Mouse (Mus musculus): Measurements from ENCODE around the gene Gm42417. TPM values are rescaled to one million over a fixed set of nuclear protein-coding genes. Genes with fewer than 3 reads are reported as not detected.
A peak's percentile ranks its signal among the peaks of the same experiment; 100 is the strongest.

Gene Gm42417
- polyA plus RNA-seq, 1 experiment: 1.2 TPM

DNA sequence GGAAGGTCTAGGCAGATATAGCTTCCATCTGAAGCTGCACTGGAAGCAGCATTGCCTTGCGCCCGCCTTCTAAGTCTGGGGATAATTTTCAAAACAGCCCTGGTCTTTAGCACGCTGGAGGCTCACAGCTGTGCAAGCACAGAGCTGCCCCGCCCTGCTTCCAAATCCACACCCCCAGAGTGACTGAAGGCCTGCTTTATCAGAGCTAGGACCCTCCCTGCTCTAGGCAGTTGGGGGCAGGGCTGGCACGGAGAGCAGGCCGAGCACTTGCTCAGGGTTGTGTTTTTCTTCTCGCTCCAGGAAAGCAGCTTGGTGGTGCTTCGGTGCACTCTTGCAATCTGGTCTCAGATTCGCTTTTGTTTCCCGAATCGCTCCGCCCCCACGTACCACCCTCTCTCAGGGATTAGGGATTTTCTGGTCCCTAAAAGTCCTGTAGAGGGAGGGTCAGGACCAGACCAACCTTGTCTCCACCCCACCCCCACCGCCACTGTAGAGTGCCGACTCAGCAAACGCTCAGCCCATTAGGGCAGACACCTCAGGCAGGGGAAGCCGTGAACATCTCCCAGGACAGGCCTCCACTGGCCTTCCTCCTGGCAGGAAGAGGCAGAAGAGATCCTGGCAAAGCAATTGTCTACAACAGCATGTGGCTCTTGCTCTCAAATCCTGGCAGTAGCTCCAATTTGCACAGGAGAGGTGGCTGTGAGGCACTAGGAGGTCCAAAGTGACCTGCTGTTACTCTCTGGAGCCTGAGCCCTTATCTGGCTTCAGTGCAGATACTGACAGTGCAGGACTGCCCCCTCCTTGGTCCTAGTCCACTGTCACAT is 41.4 kb upstream of the Gm42417 start:
- 0 out of 2 replicates have a peak overlapping the region, but pooled peaks have one; percentile 9 for H3K4me3 ChIP-seq (ENCODE audit: low read depth, low read length)
- H3K27ac ChIP-seq (ENCODE audit: insufficient read depth, low read length): peak overlapping the region; percentile 66
- no peak for TF ChIP-seq POLR2A (IDR thresholded peaks at IDR 0.05; ENCODE audit: insufficient read depth, low read length)
- TF ChIP-seq CTCF (IDR thresholded peaks at IDR 0.05; ENCODE audit: low read depth, low read length): no peak
- TF ChIP-seq EP300 (IDR thresholded peaks at IDR 0.05; ENCODE audit: insufficient read depth, low read depth, low read length): peak; percentile 58; the same call in 1 of the 2 replicates
- no peaks in the 10 kb centered on the region for H3K36me3 ChIP-seq (ENCODE audit: control insufficient read depth, insufficient read depth, low read length, poor library complexity, severe bottlenecking)
- H3K27me3 ChIP-seq (ENCODE audit: control insufficient read depth, insufficient read depth, low read length, poor library complexity, severe bottlenecking): no peaks in the 10 kb centered on the region
- H3K9ac ChIP-seq (ENCODE audit: low read depth, poor library complexity, severe bottlenecking): no peak overlapping the region
- H3K4me1 ChIP-seq (ENCODE audit: control insufficient read depth, insufficient read depth, low read length): peaks cover 15% of the 10 kb centered on the region
- H3K9me3 ChIP-seq (replicated peaks; ENCODE audit: control insufficient read depth, insufficient read depth, low read length, poor library complexity, severe bottlenecking): no peaks in the 10 kb centered on the region

DNA sequence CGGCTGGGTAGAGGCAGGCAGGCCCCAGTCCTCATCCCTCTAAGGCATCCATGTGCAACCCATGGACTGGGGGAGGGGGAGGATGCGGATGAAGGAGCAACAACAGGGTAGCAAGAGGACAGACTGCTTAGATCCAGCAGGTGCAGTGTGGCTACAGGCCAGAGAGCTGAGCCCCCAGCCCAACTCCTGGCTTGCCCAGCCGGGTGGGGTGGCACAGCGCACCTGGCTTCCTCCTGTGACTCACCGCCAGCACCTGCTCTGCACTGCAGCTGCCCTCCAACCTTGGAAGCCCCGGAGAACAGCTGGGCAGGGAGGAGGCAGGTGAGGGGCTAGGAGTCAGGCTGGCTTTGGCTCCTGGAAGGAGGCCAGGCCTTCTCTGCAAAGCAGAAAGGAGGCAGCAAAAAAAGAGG is 40.8 kb upstream of the Gm42417 start:
- Histone ChIP-seq H3K9ac (ENCODE audit: low read depth, poor library complexity, severe bottlenecking) (no peak overlapping the region), H3K4me1 (ENCODE audit: control insufficient read depth, insufficient read depth, low read length) (peaks cover 15% of the 10 kb centered on the region), H3K4me3 (ENCODE audit: low read depth, low read length) (peak overlapping the region; percentile 9; the same call in 1 of the 2 replicates), H3K9me3 (replicated peaks; ENCODE audit: control insufficient read depth, insufficient read depth, low read length, poor library complexity, severe bottlenecking) (no peaks in the 10 kb centered on the region), H3K36me3 (ENCODE audit: control insufficient read depth, insufficient read depth, low read length, poor library complexity, severe bottlenecking) (no peaks in the 10 kb centered on the region), H3K27ac (ENCODE audit: insufficient read depth, low read length) (peak overlapping the region; percentile 66), H3K27me3 (ENCODE audit: control insufficient read depth, insufficient read depth, low read length, poor library complexity, severe bottlenecking) (no peaks in the 10 kb centered on the region)
- TF ChIP-seq CTCF (IDR thresholded peaks at IDR 0.05; ENCODE audit: low read depth, low read length): no peak
- TF ChIP-seq EP300 (IDR thresholded peaks at IDR 0.05; ENCODE audit: insufficient read depth, low read depth, low read length): no peak
- no peak for TF ChIP-seq POLR2A (IDR thresholded peaks at IDR 0.05; ENCODE audit: insufficient read depth, low read length)

DNA sequence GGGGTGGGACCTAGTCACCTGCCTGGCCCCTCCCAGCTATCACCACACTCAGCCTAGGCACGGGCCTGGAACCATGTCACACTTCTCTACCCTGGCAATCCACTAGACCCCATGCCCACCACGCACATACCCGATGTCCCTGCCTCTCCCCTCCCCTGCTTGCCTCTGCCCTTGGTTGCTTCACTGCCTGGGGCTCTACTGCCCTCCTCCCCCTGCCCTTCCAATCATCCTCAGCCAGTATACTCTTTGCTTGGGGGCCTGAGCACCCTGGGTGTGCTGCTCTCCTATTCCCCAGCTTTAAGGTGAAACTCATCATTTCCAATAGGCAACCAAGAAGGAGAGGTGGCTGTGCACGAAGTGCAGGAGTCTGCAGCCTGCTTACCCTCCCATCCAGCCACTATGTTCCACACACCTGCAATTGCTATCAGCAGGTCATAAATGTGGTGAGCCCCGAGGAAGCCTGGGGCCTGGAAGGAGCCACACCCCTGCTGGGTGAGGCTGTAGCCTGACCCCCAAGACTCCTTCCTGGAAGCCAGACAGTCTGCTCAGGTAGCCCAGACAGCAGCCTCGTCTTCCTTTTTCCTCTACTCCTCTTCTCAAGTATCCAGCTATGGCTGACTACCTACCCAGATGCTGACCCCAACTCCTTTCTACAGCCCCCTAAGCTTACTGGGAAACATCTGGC is 37.9 kb upstream of the Gm42417 start:
- no peaks in the 10 kb centered on the region for H3K9me3 ChIP-seq (replicated peaks; ENCODE audit: control insufficient read depth, insufficient read depth, low read length, poor library complexity, severe bottlenecking)
- H3K4me1 ChIP-seq (ENCODE audit: control insufficient read depth, insufficient read depth, low read length): peaks cover 15% of the 10 kb centered on the region
- H3K27ac ChIP-seq (ENCODE audit: insufficient read depth, low read length): no peak overlapping the region
- no peak overlapping the region for H3K4me3 ChIP-seq (ENCODE audit: low read depth, low read length)
- no peaks in the 10 kb centered on the region for H3K27me3 ChIP-seq (ENCODE audit: control insufficient read depth, insufficient read depth, low read length, poor library complexity, severe bottlenecking)
- no peaks in the 10 kb centered on the region for H3K36me3 ChIP-seq (ENCODE audit: control insufficient read depth, insufficient read depth, low read length, poor library complexity, severe bottlenecking)
- TF ChIP-seq POLR2A (IDR thresholded peaks at IDR 0.05; ENCODE audit: insufficient read depth, low read length) (no peak), CTCF (IDR thresholded peaks at IDR 0.05; ENCODE audit: low read depth, low read length) (no peak), EP300 (IDR thresholded peaks at IDR 0.05; ENCODE audit: insufficient read depth, low read depth, low read length) (no peak)
- H3K9ac ChIP-seq (ENCODE audit: low read depth, poor library complexity, severe bottlenecking): no peak overlapping the region

DNA sequence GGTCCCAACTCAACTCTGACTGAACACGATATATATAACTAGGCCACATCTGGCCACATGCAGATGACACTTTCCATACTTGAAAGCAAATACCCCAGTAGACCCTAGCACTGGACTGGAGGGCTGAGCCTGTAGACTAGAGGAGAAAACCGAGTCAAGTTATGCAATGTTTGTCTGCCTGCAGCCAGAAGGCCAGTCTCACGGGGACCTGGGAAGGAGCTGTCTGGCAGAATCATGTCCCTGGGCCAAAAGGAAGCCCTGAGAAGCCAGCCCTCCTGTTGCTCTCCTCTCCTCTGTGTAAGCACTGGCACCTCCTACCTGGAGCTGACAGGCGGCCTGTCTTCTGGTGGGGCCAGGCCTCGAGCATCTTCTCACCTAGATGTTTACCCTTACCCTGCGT is 36.1 kb upstream of the Gm42417 start:
- no peak overlapping the region for H3K9ac ChIP-seq (ENCODE audit: low read depth, poor library complexity, severe bottlenecking)
- no peak overlapping the region for H3K27ac ChIP-seq (ENCODE audit: insufficient read depth, low read length)
- H3K4me1 ChIP-seq (ENCODE audit: control insufficient read depth, insufficient read depth, low read length): peaks cover 13% of the 10 kb centered on the region
- H3K27me3 ChIP-seq (ENCODE audit: control insufficient read depth, insufficient read depth, low read length, poor library complexity, severe bottlenecking): no peaks in the 10 kb centered on the region
- H3K36me3 ChIP-seq (ENCODE audit: control insufficient read depth, insufficient read depth, low read length, poor library complexity, severe bottlenecking): no peaks in the 10 kb centered on the region
- TF ChIP-seq EP300 (IDR thresholded peaks at IDR 0.05; ENCODE audit: insufficient read depth, low read depth, low read length): no peak
- no peak overlapping the region for H3K4me3 ChIP-seq (ENCODE audit: low read depth, low read length)
- no peaks in the 10 kb centered on the region for H3K9me3 ChIP-seq (replicated peaks; ENCODE audit: control insufficient read depth, insufficient read depth, low read length, poor library complexity, severe bottlenecking)

DNA sequence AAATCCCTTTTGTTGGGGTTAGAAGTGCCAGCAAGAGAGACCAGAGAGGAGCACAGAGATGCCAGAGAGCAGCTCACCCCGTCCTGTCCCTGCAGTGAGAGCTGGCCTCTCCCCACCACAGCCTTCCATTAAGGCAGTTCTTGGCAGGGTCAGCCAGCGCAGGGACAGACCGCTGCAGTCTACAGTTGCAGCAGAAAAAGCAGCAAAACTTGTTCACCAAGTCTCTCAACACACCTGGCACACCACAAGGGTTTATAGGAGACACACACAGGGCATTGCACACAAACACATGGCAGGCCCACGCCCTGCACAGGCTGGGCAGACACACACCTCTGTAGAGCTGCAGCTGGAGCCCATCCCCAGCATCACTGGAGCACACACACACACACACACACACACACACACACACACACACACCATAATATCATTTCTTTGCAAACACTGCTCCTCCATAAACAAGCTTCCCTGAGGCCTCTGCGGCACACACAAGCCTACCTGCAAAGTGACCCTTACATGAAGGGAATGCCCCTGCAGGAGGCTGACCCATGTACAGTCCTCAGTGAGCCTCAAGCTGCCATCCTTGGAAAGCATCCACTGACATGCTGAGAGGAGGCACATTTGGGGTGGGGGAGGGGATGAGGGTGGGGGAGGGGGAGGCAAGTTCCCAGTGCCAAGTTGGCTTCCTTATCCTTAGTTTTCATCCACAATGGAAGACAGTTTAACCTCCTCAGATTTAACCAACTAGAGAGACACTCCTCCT is 35.1 kb upstream of the Gm42417 start:
- Histone ChIP-seq H3K36me3 (ENCODE audit: control insufficient read depth, insufficient read depth, low read length, poor library complexity, severe bottlenecking) (no peaks in the 10 kb centered on the region), H3K27me3 (ENCODE audit: control insufficient read depth, insufficient read depth, low read length, poor library complexity, severe bottlenecking) (no peaks in the 10 kb centered on the region), H3K4me3 (ENCODE audit: low read depth, low read length) (no peak overlapping the region), H3K4me1 (ENCODE audit: control insufficient read depth, insufficient read depth, low read length) (peaks cover 13% of the 10 kb centered on the region), H3K9me3 (replicated peaks; ENCODE audit: control insufficient read depth, insufficient read depth, low read length, poor library complexity, severe bottlenecking) (no peaks in the 10 kb centered on the region), H3K9ac (ENCODE audit: low read depth, poor library complexity, severe bottlenecking) (no peak overlapping the region), H3K27ac (ENCODE audit: insufficient read depth, low read length) (no peak overlapping the region)
- TF ChIP-seq CTCF (IDR thresholded peaks at IDR 0.05; ENCODE audit: low read depth, low read length) (no peak), POLR2A (IDR thresholded peaks at IDR 0.05; ENCODE audit: insufficient read depth, low read length) (no peak), EP300 (IDR thresholded peaks at IDR 0.05; ENCODE audit: insufficient read depth, low read depth, low read length) (no peak)
